ENCODE assay signal across 8 mouse cellular contexts in the genomic region with DNA sequence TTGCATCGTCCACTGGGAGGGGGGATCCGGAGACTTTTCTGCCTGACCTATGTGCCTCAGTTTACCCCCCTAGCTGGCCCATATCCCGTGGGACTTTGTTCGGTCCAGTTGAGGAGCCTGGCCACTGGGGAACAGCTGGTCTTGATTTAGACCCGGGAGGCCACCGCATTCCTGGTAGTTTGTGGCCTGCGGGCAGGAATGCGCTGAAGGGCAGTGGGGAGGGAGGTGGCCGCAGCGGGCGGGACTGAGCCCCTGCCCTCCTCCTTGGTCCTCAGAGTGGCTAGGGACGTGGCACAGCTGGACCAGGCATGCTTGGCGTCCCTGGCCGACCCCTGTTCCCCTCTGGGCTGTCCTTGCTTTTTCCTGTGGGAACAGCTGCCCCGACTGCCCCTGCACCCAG. TPM values are rescaled to one million over a fixed set of nuclear protein-coding genes. Genes with fewer than 3 reads are reported as not detected.
DNase-seq lines count a peak whose midpoint lies in the region; ATAC-seq and TF ChIP-seq lines count a peak whose summit lies in the region.

No protein-coding gene starts in this region.

- intact Hi-C loops in left cerebral cortex, postnatal 4 days (cut with DNase I) = loop anchor here (5.0 to 10.0 kb wide), 2 partner anchors 47 to 125 kb away; partner anchors contain the start of genes Polr2e and Stk11

- no peaks in the 10 kb centered on the region for H3K9me3 ChIP-seq in heart, embryonic 13.5 days
- peaks cover 8% of the 10 kb centered on the region; the same call in 1 of the 2 replicates for H3K9me3 ChIP-seq in embryonic facial prominence, embryonic 12.5 days
- H3K9me3 ChIP-seq in limb, embryonic 12.5 days = 0 out of 2 replicates have a peak, but pooled peaks cover 12% of the 10 kb centered on the region

- 9% methylated on average over 15 of the region's 15 CpGs for WGBS in heart, embryonic 13.5 days
- WGBS in embryonic facial prominence, embryonic 12.5 days = 11% methylated on average over 15 of the region's 15 CpGs
- WGBS in limb, embryonic 12.5 days = 4% methylated on average over 15 of the region's 15 CpGs

- H3K4me3 ChIP-seq in heart, embryonic 13.5 days = peak overlapping the region; percentile 84
- peak overlapping the region; percentile 60 for H3K4me3 ChIP-seq in embryonic facial prominence, embryonic 12.5 days
- H3K4me3 ChIP-seq in limb, embryonic 12.5 days (replicated peaks) = peak overlapping the region; percentile 76
- peak overlapping the region; percentile 74 for H3K4me3 ChIP-seq in myocyte

- H3K9ac ChIP-seq in heart, embryonic 13.5 days = peak overlapping the region; percentile 94
- peak overlapping the region; percentile 74 for H3K9ac ChIP-seq in embryonic facial prominence, embryonic 12.5 days
- H3K9ac ChIP-seq in limb, embryonic 12.5 days (replicated peaks) = peak overlapping the region; percentile 78

- DNase-seq in heart, adult 18-20 months = no peak
- no peak for DNase-seq in left cerebral cortex, postnatal 4 days
- no peak for DNase-seq in urinary bladder, postnatal 10 days (ENCODE audit: low spot score)
- DNase-seq in gastrocnemius, postnatal 4 days (ENCODE audit: low spot score in 2 of 2) = no peak

- H3K79me2 ChIP-seq in myocyte (ENCODE audit: control insufficient read depth, insufficient read depth) = peaks cover 20% of the 10 kb centered on the region

- H3K27ac ChIP-seq in heart, embryonic 13.5 days (replicated peaks) = peak overlapping the region; percentile 95
- peak overlapping the region; percentile 93 for H3K27ac ChIP-seq in embryonic facial prominence, embryonic 12.5 days
- H3K27ac ChIP-seq in limb, embryonic 12.5 days = peak overlapping the region; percentile 90

- peak; percentile 34 for TF ChIP-seq POLR2A in myocyte (IDR thresholded peaks at IDR 0.05; ENCODE audit: insufficient read length, low read depth)

- peaks cover 43% of the 10 kb centered on the region for H3K36me3 ChIP-seq in heart, embryonic 13.5 days
- H3K36me3 ChIP-seq in embryonic facial prominence, embryonic 12.5 days = peaks cover 42% of the 10 kb centered on the region
- peaks cover 42% of the 10 kb centered on the region for H3K36me3 ChIP-seq in limb, embryonic 12.5 days
- peaks cover 7% of the 10 kb centered on the region for H3K36me3 ChIP-seq in myocyte (ENCODE audit: control insufficient read depth, insufficient read depth)

- H3K27me3 ChIP-seq in heart, embryonic 13.5 days (replicated peaks) = no peaks in the 10 kb centered on the region
- H3K27me3 ChIP-seq in embryonic facial prominence, embryonic 12.5 days = no peaks in the 10 kb centered on the region; the same call in 1 of the 2 replicates
- 0 out of 2 replicates have a peak, but pooled peaks cover 3% of the 10 kb centered on the region for H3K27me3 ChIP-seq in limb, embryonic 12.5 days
- H3K27me3 ChIP-seq in myocyte (ENCODE audit: control insufficient read depth, insufficient read depth, insufficient read length) = no peaks in the 10 kb centered on the region

- ATAC-seq in heart, embryonic 13.5 days (ENCODE audit: extremely low read depth, insufficient number of reproducible peaks, low FRiP score, low TSS enrichment) = no peak
- no peak for ATAC-seq in embryonic facial prominence, embryonic 12.5 days (ENCODE audit: insufficient number of reproducible peaks, insufficient read depth, low FRiP score, low TSS enrichment)
- no peak for ATAC-seq in limb, embryonic 12.5 days (ENCODE audit: insufficient number of reproducible peaks, insufficient read depth, low FRiP score, low TSS enrichment, low read depth)

- H3ac ChIP-seq in myocyte (ENCODE audit: control insufficient read depth, insufficient read length) = peak overlapping the region; percentile 53

- peak overlapping the region; percentile 96 for H3K4me2 ChIP-seq in heart, embryonic 13.5 days
- peak overlapping the region; percentile 90 for H3K4me2 ChIP-seq in embryonic facial prominence, embryonic 12.5 days (replicated peaks)
- H3K4me2 ChIP-seq in limb, embryonic 12.5 days = peak overlapping the region; percentile 94
- peak overlapping the region; percentile 86 for H3K4me2 ChIP-seq in myocyte (ENCODE audit: low read depth)

- peaks cover 44% of the 10 kb centered on the region for H3K4me1 ChIP-seq in heart, embryonic 13.5 days
- H3K4me1 ChIP-seq in embryonic facial prominence, embryonic 12.5 days = peaks cover 35% of the 10 kb centered on the region
- peaks cover 43% of the 10 kb centered on the region for H3K4me1 ChIP-seq in limb, embryonic 12.5 days (replicated peaks)

TF ChIP-seq in myocyte, 11 proteins besides CTCF, POLR2A, EP300 and RAD21:
- TF ChIP-seq TCF12 (IDR thresholded peaks at IDR 0.05; ENCODE audit: insufficient read depth, poor library complexity, severe bottlenecking) (peak; percentile 16), CEBPB (IDR thresholded peaks at IDR 0.05; ENCODE audit: insufficient read depth, poor library complexity, severe bottlenecking) (no peak), MYOD1 (IDR thresholded peaks at IDR 0.05; ENCODE audit: control insufficient read depth in 1 of 3, insufficient read length in 2 of 3, low read depth in 2 of 3) (peak in 2 of 3 experiments; percentile 60 to 88), MAX (IDR thresholded peaks at IDR 0.05; ENCODE audit: low read depth) (no peak), USF1 (IDR thresholded peaks at IDR 0.05; ENCODE audit: low read depth) (no peak), MYOG (IDR thresholded peaks at IDR 0.05; ENCODE audit: control insufficient read depth in 1 of 3, insufficient read depth in 1 of 3, insufficient read length in 2 of 3, low read depth in 2 of 3) (peak; percentile 42 to 93 (median 85)), REST (IDR thresholded peaks at IDR 0.05; ENCODE audit: insufficient read depth, insufficient read length) (no peak), SRF (IDR thresholded peaks at IDR 0.05; ENCODE audit: control insufficient read depth, insufficient read length, low read depth) (peak; percentile 24), E2F4 (IDR thresholded peaks at IDR 0.05; ENCODE audit: insufficient read depth) (no peak), TCF3 (IDR thresholded peaks at IDR 0.05; ENCODE audit: insufficient read length, low read depth) (peak; percentile 80), POLR2AphosphoS2 (IDR thresholded peaks at IDR 0.05; ENCODE audit: insufficient read length, low read depth) (peak; percentile 43)
TF ChIP-seq in myocyte: peak in this region for 6.

RNA-seq across cellular contexts. Expression of gene Cnn2, which starts 1.5 kb away (rescaled TPM):
- polyA plus RNA-seq in heart, embryonic 13.5 days (2015; fragmentation: Nextera tagmentation; extraction: Ambion mirVana) = 264 and 271 TPM in 2 replicates
- 10 to 100 TPM; 28.3 to 32.6 TPM for total RNA-seq in heart, adult 18-20 months (2021)
- polyA plus RNA-seq in embryonic facial prominence, embryonic 12.5 days (2016; fragmentation: Nextera tagmentation; extraction: Ambion mirVana) = 311 and 313 TPM in 2 replicates
- 216 and 240 TPM in 2 replicates for polyA plus RNA-seq in limb, embryonic 12.5 days (2016; fragmentation: Nextera tagmentation; extraction: Ambion mirVana)
- polyA plus RNA-seq in myocyte (2012; fragmentation: generic; extraction: Trizol) = 109 TPM
- 10 to 100 TPM; 12.4 to 17.2 TPM for total RNA-seq in left cerebral cortex, postnatal 4 days (2021)
- 10 to 100 TPM; 51.0 to 55.0 TPM for total RNA-seq in gastrocnemius, postnatal 4 days (2021)

RNA-seq across cellular contexts. Expression of gene Tmem259, which starts 5.7 kb away (rescaled TPM):
- polyA plus RNA-seq in heart, embryonic 13.5 days (2015; fragmentation: Nextera tagmentation; extraction: Ambion mirVana) = 10.6 and 12.8 TPM in 2 replicates
- total RNA-seq in heart, adult 18-20 months (2021) = 100 to 1,000 TPM; 120 TPM
- 24.3 and 25.9 TPM in 2 replicates for polyA plus RNA-seq in embryonic facial prominence, embryonic 12.5 days (2016; fragmentation: Nextera tagmentation; extraction: Ambion mirVana)
- 20.7 and 22.5 TPM in 2 replicates for polyA plus RNA-seq in limb, embryonic 12.5 days (2016; fragmentation: Nextera tagmentation; extraction: Ambion mirVana)
- 152 TPM for polyA plus RNA-seq in myocyte (2012; fragmentation: generic; extraction: Trizol)
- 100 to 1,000 TPM; 117 to 127 TPM for total RNA-seq in left cerebral cortex, postnatal 4 days (2021)
- total RNA-seq in gastrocnemius, postnatal 4 days (2021) = 100 to 1,000 TPM; 109 to 119 TPM

RNA-seq across cellular contexts. Expression of gene Abca7, which starts 6.4 kb away (rescaled TPM):
- 2.2 and 2.6 TPM in 2 replicates for polyA plus RNA-seq in heart, embryonic 13.5 days (2015; fragmentation: Nextera tagmentation; extraction: Ambion mirVana)
- total RNA-seq in heart, adult 18-20 months (2021) = 1 to 10 TPM; 6.5 to 7.6 TPM
- polyA plus RNA-seq in embryonic facial prominence, embryonic 12.5 days (2016; fragmentation: Nextera tagmentation; extraction: Ambion mirVana) = 2.6 and 3.9 TPM in 2 replicates
- polyA plus RNA-seq in limb, embryonic 12.5 days (2016; fragmentation: Nextera tagmentation; extraction: Ambion mirVana) = 2.1 and 2.3 TPM in 2 replicates
- 15.6 TPM for polyA plus RNA-seq in myocyte (2012; fragmentation: generic; extraction: Trizol)
- total RNA-seq in left cerebral cortex, postnatal 4 days (2021) = 1 to 10 TPM; 7.2 to 8.1 TPM
- 1 to 10 TPM; 4.8 to 4.9 TPM for total RNA-seq in gastrocnemius, postnatal 4 days (2021)

RNA-seq across cellular contexts. Expression of gene Grin3b, which starts 19.4 kb away (rescaled TPM):
- polyA plus RNA-seq in heart, embryonic 13.5 days (2015; fragmentation: Nextera tagmentation; extraction: Ambion mirVana) = 0.09 and 0.11 TPM in 2 replicates
- under 1 TPM; 0.57 to 0.67 TPM for total RNA-seq in heart, adult 18-20 months (2021)
- 0.50 and 0.92 TPM in 2 replicates for polyA plus RNA-seq in embryonic facial prominence, embryonic 12.5 days (2016; fragmentation: Nextera tagmentation; extraction: Ambion mirVana)
- 0.54 and 0.68 TPM in 2 replicates for polyA plus RNA-seq in limb, embryonic 12.5 days (2016; fragmentation: Nextera tagmentation; extraction: Ambion mirVana)
- polyA plus RNA-seq in myocyte (2012; fragmentation: generic; extraction: Trizol) = 0.73 TPM
- under 1 TPM; 0.12 to 0.30 TPM for total RNA-seq in left cerebral cortex, postnatal 4 days (2021)
- under 1 TPM; 0.10 to 0.27 TPM for total RNA-seq in gastrocnemius, postnatal 4 days (2021)

RNA-seq across cellular contexts. Expression of gene Arhgap45, which starts 26.6 kb away (rescaled TPM):
- 5.5 and 6.5 TPM in 2 replicates for polyA plus RNA-seq in heart, embryonic 13.5 days (2015; fragmentation: Nextera tagmentation; extraction: Ambion mirVana)
- 1 to 10 TPM; 3.1 to 8.7 TPM for total RNA-seq in heart, adult 18-20 months (2021)
- 7.1 and 8.1 TPM in 2 replicates for polyA plus RNA-seq in embryonic facial prominence, embryonic 12.5 days (2016; fragmentation: Nextera tagmentation; extraction: Ambion mirVana)
- 12.5 and 12.6 TPM in 2 replicates for polyA plus RNA-seq in limb, embryonic 12.5 days (2016; fragmentation: Nextera tagmentation; extraction: Ambion mirVana)
- 0.53 TPM for polyA plus RNA-seq in myocyte (2012; fragmentation: generic; extraction: Trizol)
- total RNA-seq in left cerebral cortex, postnatal 4 days (2021) = 1 to 10 TPM; 1.6 to 1.7 TPM
- total RNA-seq in gastrocnemius, postnatal 4 days (2021) = 1 to 10 TPM; 4.0 to 4.7 TPM
